Mouse (Mus musculus) cortical plate, adult 2 months (tissue): ENCODE measurements around the gene Zdhhc9. TPM values are rescaled to one million over a fixed set of nuclear protein-coding genes. Genes with fewer than 3 reads are reported as not detected.

Experiments used
- H3K27ac ChIP-seq: fragments of 200-500 bp; 2 replicates; pipeline ENCODE4 v1.5.1; 2012; ENCODE audit warnings: low read length, control low read depth, inconsistent platforms; ENCODE audit not compliant: insufficient read depth
- H3K4me1 ChIP-seq: fragments of 200-500 bp; 2 replicates; pipeline ENCODE4 v1.6.1; 2011; ENCODE audit warnings: low read length; ENCODE audit not compliant: control insufficient read depth, insufficient read depth
- H3K4me3 ChIP-seq: fragments of 200-500 bp; 2 replicates; pipeline ENCODE4 v1.5.1; 2011; ENCODE audit warnings: mild to moderate bottlenecking, low read length, control low read depth; ENCODE audit not compliant: insufficient read depth
- CTCF ChIP-seq: fragments of 200-500 bp; IDR thresholded peaks from 2 replicates; pipeline ENCODE4 v1.5.1; 2011; ENCODE audit warnings: mild to moderate bottlenecking, control low read depth, low read length; ENCODE audit not compliant: insufficient read depth; ENCODE audit errors: extremely low read depth
- POLR2A ChIP-seq: fragments of 200-500 bp; IDR thresholded peaks from 2 replicates; pipeline ENCODE4 v1.6.1; 2011; ENCODE audit warnings: mild to moderate bottlenecking, low read length, control low read depth; ENCODE audit not compliant: insufficient read depth; ENCODE audit errors: extremely low read depth
- polyA plus RNA-seq: library from polyadenylated mRNA; depleted of rRNA; stranded (reverse); fragments of >200 nt; gene quantifications from 2 replicates; pipeline ENCODE4 v1.2.3, GENCODE M21; 2012

The Zdhhc9 gene
- polyA plus RNA-seq, 1 experiment, result 51.7 TPM

GRCm38 (mm10) chrX:48147226-48147625 is 61.5 kb downstream of the Zdhhc9 start:
- no peak overlapping the region for H3K27ac ChIP-seq
- no peaks in the 10 kb centered on the region for H3K4me1 ChIP-seq
- no peak overlapping the region for H3K4me3 ChIP-seq
- no peak for TF ChIP-seq CTCF
- no peak for TF ChIP-seq POLR2A

- no peak within 1 kb of the TSS for H3K4me3 ChIP-seq
- no peak within 1 kb of the TSS for H3K27ac ChIP-seq
- H3K4me1 ChIP-seq, result no peaks in the 10 kb centered on the region
- TF ChIP-seq POLR2A (no peak), CTCF (no peak)
Measured at GRCm38 (mm10) chrX:48146262-48146661, 62.4 kb downstream of the Zdhhc9 start, which contains the start of gene Sash3. Gene Sash3 (plus strand): TSS chrX:48146436.

- Histone ChIP-seq H3K4me1 (no peaks in the 10 kb centered on the region), H3K27ac (no peak overlapping the region), H3K4me3 (no peak overlapping the region)
- TF ChIP-seq POLR2A (no peak), CTCF (no peak)
Measured at GRCm38 (mm10) chrX:48143415-48144335, 65.0 kb downstream of the Zdhhc9 start.

GRCm38 (mm10) chrX:48141481-48141880 is 67.2 kb downstream of the Zdhhc9 start:
- Histone ChIP-seq H3K27ac (no peak overlapping the region), H3K4me1 (no peaks in the 10 kb centered on the region), H3K4me3 (no peak overlapping the region)
- no peak for TF ChIP-seq CTCF
- no peak for TF ChIP-seq POLR2A

DNA sequence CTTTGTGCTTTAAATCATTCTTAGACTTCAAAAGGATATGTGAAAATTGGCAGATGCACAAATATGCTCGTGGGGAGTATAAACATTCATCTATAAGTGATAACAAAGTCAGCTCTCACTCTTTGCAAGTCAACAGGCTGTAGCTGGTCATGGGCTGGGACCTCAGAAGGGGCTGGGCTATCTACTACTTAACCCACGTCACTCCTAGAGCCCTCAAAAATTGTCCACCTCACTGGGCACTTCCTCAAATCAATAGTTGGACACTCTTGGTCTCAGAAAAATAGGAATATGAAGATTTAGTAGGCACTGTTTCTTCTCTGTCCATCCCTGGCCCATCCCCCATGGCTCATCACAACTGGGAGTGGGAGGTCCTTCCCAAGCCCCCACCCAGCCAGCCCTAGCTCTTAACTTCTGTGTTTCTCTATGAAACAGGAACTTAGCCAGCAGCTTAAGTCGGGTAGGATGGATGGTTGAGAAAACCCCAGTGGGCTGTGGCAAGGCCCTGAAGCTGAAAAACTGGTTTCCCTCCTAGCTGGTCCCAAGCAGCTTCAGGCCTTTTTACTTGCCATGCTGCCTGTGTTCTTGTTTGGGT is 68.3 kb downstream of the Zdhhc9 start:
- no peaks in the 10 kb centered on the region for H3K4me1 ChIP-seq
- H3K4me3 ChIP-seq, result no peak overlapping the region
- no peak for TF ChIP-seq POLR2A
- no peak for TF ChIP-seq CTCF
- no peak overlapping the region for H3K27ac ChIP-seq

DNA sequence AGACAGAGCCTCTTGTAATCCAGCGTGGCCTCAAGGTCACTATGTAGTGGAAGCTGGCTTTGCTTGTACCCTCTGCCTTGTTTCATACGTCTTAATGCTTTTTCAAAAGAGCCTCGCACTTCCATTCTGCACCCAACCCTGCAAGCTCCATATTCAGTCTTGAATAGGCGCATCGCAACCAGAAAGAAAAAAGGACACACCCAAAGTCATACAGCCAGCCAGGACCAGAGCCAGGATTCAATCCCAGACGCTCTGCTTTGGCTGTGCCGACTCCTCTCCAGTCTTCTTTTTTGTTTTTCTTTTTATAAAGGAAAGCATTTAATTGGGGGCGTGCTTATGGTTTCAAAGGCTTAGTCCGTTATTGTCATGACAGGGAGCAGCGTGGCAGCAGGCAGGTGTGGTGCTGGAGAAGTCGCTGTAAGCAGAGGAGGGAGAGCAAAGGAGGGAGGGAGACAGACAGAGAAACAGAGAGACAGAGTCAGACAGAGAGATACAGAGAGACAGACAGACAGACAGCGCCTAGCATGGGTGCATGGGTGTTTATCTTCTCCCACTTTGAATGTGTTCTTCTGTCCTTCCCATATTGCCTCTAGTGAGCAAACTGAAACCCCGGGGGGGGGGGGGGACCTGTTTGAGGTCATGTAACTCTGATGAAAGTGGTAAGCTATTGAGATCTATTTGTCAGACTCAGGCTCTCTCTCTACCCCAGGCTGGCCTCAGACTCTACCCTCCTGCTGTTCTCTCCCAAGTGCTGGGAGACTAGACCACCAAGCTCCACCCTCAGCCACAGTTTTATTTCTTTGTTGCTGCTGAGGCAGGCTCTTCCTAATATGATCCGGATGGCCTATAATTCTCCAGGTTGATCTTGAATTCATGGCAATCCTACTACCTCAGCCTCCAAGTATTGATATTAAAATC is 69.1 kb downstream of the Zdhhc9 start:
- Histone ChIP-seq H3K27ac (no peak overlapping the region), H3K4me3 (no peak overlapping the region), H3K4me1 (no peaks in the 10 kb centered on the region)
- TF ChIP-seq CTCF (no peak), POLR2A (no peak)

- no peak overlapping the region for H3K4me3 ChIP-seq
- H3K27ac ChIP-seq, result no peak overlapping the region
- H3K4me1 ChIP-seq, result no peaks in the 10 kb centered on the region
- TF ChIP-seq POLR2A, result no peak
- TF ChIP-seq CTCF, result no peak
Measured at GRCm38 (mm10) chrX:48138539-48139275, 70.0 kb downstream of the Zdhhc9 start.

DNA sequence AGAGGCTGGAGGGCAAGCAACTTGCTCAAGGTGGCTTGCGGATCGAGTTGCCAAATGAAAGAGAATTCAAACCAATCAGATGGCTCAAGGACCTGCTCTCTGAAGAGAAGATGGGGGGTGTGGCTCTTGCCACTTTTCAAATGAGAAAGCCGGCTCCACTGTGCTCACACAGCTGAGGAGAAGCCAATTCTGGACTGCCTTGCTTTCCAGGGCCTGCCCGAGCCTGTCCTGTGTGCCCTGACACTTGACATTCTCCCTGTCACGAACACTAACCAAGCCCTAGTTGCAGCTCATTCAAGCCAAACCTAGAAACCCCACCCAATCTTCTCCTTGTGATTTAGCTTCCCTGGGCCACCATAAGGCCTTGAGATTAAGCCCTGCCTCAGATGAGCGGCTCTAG is 70.7 kb downstream of the Zdhhc9 start:
- Histone ChIP-seq H3K27ac (no peak overlapping the region), H3K4me1 (no peaks in the 10 kb centered on the region), H3K4me3 (no peak overlapping the region)
- TF ChIP-seq CTCF (no peak), POLR2A (no peak)

- H3K27ac ChIP-seq, result no peak overlapping the region
- H3K4me1 ChIP-seq, result no peaks in the 10 kb centered on the region
- TF ChIP-seq POLR2A, result no peak
- no peak for TF ChIP-seq CTCF
- H3K4me3 ChIP-seq, result no peak overlapping the region
Measured at GRCm38 (mm10) chrX:48136935-48137334, 71.7 kb downstream of the Zdhhc9 start.

- Histone ChIP-seq H3K4me1 (no peaks in the 10 kb centered on the region), H3K27ac (no peak overlapping the region), H3K4me3 (no peak overlapping the region)
- no peak for TF ChIP-seq CTCF
- no peak for TF ChIP-seq POLR2A
Measured at GRCm38 (mm10) chrX:48129167-48129566, 79.5 kb downstream of the Zdhhc9 start.
